Mouse (Mus musculus): ENCODE measurements around the gene Gm9936.

- TF ChIP-seq CTCF (conservative IDR thresholded peaks at IDR 0.05; ENCODE audit: low read length) (no peak), NANOG (IDR thresholded peaks at IDR 0.05; ENCODE audit: borderline replicate concordance, low read length) (no peak)
These were observed 19.0 kb upstream of the Gm9936 start for GRCm38 (mm10) chr5:114877487-114877886.
